Mouse (Mus musculus): ENCODE results near the gene Lmx1b.

The Lmx1b gene

GRCm38 (mm10) chr2:33582457-33583060 lies 57.8 kb downstream of the Lmx1b start:
- 23% methylated on average over 5 of the region's 5 CpGs for WGBS

DNA sequence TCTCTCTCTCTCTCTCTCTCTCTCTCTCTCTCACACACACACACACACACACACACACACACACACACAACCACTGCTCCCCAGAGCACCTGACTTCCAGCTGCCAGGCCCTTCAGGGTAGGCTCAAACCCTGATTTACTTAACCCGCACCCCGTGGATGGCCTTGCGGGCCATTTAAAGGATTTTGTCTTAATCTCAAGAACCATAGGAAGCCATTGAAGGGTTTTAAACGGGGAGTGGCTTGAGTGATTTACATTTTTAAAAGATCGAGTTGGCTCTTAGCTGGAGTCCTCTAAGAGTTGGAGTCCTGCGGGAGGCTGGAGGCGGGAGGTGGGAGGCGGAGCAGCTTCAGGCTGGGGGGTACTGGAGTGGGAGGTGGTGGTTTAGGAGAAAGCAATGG lies 58.4 kb downstream of the Lmx1b start:
- 36% methylated on average over 8 of the region's 8 CpGs for WGBS

GRCm38 (mm10) chr2:33581449-33581777 lies 58.9 kb downstream of the Lmx1b start:
- WGBS = 9% methylated on average over 6 of the region's 6 CpGs

- WGBS = 2% methylated on average over 34 of the region's 34 CpGs
These were observed 59.4 kb downstream of the Lmx1b start for GRCm38 (mm10) chr2:33580697-33581448.

- 74% methylated on average over 13 of the region's 13 CpGs for WGBS
These were observed 64.9 kb downstream of the Lmx1b start for GRCm38 (mm10) chr2:33575406-33575805.

DNA sequence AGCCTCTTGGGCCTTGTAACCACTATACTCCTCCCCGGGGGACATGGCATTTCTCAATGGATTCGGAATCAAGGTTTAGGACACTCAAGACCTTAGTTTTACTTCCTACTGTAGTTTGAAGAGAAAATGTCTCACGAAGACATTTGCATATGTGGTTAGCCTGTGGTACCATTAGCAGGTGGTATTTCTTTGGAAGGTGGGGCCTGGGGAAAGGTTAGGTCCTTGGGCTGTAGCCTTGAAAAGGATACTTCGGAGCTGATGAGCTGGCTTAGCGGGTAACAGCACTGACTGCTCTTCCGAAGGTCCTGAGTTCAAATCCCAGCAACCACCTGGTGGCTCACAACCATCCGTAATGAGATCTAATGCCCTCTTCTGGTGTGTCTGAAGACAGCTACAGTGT lies 67.2 kb downstream of the Lmx1b start:
- 97% methylated on average over 7 of the region's 7 CpGs for WGBS

DNA sequence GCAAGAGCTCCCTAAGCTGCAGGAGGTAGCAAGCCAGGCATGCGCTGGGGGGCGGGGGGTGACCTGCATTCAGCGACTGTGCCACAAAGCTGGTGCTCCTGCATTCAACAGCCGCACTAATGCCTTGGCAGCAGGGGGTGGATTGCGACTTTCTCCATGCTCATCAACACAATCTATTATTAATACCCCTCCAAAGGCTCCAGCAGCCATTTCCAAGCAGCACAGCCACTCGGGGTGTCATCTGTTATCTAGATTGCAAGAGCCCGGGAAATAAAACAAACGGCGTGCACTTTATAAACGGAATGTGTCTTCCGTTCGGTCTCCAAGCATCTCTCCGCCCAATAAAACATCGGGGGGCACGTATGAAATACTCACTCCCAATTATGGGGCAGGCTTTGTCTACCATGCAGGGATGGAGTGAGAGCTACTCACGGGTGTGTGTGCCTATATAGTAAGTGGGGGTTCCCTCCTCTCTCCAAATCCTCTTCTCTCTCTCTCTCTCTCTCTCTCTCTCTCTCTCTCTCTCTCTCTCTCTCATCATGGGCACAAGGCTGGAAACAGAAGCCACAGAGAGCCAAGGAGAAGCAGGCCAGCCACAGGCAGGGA lies 69.0 kb downstream of the Lmx1b start:
- WGBS = 44% methylated on average over 16 of the region's 16 CpGs

DNA sequence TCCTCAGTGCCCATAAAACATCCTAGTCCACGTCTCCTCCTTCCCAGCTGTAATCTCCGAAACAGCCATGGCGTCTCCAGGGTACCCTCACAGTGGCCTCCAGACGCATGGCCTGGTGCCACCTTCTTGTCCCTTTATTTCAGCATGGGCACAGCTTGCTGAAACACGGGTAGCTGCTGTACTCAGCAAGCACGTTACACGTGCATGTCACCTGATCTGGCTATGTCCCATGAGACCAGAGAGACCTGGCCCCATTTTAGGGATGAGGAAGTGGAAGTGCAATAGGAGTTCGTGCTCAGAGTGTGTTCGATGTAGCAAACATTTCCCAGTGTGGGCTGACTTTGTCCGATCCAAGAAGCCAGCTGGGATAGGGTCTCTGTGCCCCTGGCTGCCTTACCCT lies 70.6 kb downstream of the Lmx1b start:
- 76% methylated on average over 10 of the region's 10 CpGs for WGBS

- WGBS = 52% methylated on average over 9 of the region's 9 CpGs
These were observed 71.1 kb downstream of the Lmx1b start for GRCm38 (mm10) chr2:33569240-33569639.

DNA sequence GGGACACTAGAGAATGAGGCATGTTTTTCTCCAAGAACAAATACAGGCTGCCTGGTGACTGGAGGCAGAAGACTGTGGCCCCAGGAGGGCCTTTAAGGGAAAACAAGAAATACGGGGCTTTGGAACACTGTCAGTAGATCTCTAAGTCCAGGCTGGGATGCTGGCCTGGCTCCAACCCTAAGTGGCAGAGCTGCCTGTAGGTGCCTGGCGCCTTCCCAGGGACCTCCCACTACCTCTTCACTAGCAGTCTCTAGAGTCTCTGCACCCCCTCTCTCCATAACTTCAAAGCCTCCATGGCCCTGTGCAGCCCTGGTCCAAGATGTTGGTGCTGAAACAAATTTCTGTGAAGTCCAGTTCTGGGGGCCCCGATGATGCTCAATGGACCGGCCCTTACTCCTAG lies 74.4 kb downstream of the Lmx1b start:
- WGBS = 59% methylated on average over 4 of the region's 4 CpGs

DNA sequence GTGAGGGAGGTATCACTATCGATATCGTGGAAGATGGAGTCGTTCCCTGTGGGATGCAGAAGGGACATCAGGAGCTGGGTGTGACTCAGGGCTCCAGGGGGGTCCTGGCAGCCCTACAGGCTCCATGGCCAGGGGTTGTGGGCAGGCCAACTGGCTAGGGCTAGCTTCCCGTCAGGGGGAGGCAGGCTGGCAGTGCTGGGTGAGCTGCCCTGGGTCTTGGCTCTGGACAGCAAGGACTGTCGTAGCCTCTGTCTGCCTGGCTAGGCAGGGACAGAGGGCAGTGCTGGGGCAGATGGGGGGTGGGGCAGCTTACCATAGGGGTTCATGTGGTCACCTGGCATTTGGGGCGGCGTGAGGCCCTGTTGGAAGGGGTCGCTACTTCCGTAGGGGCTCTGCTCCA lies 75.6 kb downstream of the Lmx1b start:
- WGBS = 91% methylated on average over 9 of the region's 9 CpGs

- WGBS = 5% methylated on average over 6 of the region's 6 CpGs
These were observed 80.6 kb downstream of the Lmx1b start for GRCm38 (mm10) chr2:33559752-33560151.

DNA sequence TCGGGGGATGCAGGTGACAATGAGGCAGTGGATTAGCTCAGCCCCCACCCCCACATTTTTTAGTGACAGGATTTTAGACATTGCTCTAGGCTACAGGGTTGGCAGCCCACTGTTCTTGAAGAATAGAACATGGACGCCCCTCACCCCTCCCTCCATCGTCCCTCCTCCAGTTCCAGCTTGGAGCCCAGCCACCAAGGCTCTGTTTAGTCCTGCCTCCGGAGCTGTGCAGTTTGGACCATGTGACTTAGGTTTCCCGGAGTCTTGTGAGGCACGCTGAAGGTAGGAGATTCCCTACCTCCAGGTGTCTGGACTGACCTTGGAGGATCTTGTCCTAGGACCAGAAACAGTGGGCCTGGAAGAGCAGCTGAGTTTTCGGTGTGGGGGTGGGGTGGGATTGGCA lies 81.0 kb downstream of the Lmx1b start:
- 15% methylated on average over 7 of the region's 7 CpGs for WGBS

DNA sequence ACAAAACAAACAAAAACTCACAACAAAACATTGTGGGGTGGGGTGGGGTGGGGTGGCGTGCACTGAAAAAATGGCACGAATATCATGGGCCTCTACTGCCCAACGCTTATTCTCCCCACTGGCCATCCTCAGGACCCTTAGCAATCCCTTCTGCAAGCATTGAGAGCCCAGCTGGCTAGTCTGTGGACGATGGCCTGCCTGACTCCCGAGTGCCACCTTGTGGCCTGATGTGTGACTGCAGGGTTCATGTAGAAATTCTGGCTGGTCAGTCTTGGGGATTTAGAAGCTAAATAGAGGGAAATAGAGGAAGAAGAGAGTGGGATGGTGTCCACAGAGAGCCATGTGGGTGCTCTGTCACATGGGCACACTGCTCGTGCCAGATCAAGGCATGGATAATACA lies 82.1 kb downstream of the Lmx1b start:
- WGBS = 11% methylated on average over 6 of the region's 6 CpGs

GRCm38 (mm10) chr2:33555573-33555972 lies 84.7 kb downstream of the Lmx1b start:
- WGBS = 62% methylated on average over 8 of the region's 8 CpGs

DNA sequence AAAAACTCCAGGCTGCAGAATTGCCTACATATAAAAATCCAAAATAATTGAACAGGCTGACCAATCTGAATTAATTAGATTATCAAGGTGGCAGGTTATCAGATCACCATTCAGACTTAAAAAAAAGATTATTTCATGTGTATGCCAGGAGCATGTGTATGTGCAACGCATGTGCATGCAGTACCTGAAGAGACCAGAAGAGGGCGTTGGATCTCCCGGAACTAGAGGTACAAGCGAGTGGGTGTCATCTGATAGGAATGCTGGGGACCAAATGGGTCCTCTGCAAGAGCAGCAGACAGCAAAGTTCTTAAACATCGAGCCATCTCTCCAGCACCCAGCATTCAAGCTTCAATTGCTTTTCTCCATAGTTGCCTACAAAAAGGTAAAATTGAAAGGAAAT lies 87.6 kb downstream of the Lmx1b start:
- 58% methylated on average over 5 of the region's 5 CpGs for WGBS

GRCm38 (mm10) chr2:33547595-33547994 lies 92.7 kb downstream of the Lmx1b start:
- 82% methylated on average over 2 of the region's 2 CpGs for WGBS

DNA sequence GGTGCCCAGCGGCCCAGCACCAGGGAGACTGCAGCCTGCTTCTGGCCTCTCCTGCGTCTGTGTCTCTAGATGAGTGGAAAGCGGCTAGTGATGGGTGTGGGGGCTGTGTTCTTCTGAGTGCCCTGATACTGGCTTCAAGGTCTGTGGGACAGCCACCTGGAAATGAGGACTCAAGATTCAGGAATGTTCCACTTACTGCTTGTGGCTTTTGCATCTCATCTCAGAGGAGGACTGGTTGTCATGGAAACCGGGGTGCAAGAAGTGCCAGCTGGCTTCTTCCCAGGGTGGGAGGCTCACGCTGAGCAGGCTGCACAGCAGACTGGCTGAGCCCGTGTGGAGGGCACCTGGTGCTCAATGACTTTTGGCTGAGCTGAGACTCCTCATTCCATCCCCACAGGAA lies 93.4 kb downstream of the Lmx1b start:
- WGBS = 10% methylated on average over 6 of the region's 6 CpGs

DNA sequence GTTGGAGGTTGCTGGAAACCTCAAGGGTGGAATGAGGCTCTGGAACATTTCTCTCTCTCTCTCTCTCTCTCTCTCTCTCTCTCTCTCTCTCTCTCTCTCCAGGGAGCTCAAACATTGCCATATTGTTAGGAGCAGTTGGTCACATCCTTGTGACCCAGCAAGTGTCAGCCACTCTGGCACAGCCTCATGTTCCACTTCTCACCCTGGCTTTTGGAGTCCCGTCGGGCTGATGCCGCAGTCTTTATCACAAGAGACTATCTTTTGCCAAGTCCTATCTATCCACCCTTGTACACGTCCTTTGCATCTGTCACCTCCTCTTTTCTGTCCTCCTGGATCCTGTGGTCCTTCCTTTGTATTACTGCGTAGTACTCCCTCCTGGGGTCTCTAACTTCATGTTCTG lies 94.3 kb downstream of the Lmx1b start:
- 49% methylated on average over 5 of the region's 5 CpGs for WGBS

DNA sequence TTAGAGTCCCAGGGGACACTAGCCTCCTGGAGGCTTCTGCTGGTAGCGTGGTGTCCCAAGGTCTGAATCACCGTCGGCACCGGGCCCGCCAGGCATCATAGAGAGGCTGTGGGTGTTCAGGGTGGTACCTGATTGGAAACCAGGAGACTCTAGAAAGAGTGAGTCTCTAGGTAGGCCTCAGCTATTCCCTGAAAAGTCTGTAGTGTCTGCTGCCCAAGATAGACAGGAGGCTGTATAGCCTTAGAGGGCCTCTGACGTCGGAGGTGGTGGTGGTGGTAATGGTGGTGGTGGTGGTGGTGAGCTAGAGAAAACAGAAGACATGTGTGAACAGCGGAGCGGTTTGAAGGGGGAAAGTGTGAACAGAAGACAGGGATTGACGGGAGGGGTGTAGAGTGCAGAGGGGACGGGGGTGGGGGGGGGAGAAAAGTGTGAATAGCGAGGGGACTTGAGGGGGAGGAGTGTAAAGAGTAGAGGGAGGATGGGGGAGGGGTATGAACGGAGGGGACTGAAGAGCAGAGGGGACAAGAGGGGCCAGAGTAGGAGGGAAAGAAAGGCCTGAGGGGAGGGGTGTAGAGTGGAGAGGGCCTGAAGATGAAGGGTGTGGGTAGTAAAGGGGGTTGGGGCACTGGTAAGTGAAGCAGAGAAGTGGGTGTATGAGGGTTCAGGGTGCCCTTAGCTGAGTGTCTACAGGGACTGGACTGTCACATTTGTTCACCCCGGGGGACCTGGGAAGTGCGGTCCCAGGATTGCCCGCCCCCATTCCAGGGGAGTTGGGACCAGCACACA lies 95.3 kb downstream of the Lmx1b start:
- 40% methylated on average over 16 of the region's 16 CpGs for WGBS

GRCm38 (mm10) chr2:33544203-33544762 lies 96.0 kb downstream of the Lmx1b start:
- WGBS = 2% methylated on average over 33 of the region's 43 CpGs
